Mouse (Mus musculus): ENCODE measurements at regions not wholly inside any gene's neighbourhood (a gene's known extent, or its start where the extent isn't known, plus 50 kb on each side); places are given as distances from the start of the nearest gene placed in this dataset.

GRCm38 (mm10) chr2:78196006-78196405 lies 249.8 kb upstream of the Cwc22 start:
- TF ChIP-seq CTCF (IDR thresholded peaks at IDR 0.05; ENCODE audit: low read depth) (no peak), EP300 (IDR thresholded peaks at IDR 0.05; ENCODE audit: low read depth) (no peak)
